Mouse (Mus musculus) embryonic facial prominence, embryonic 11.5 days (tissue): ENCODE results near the gene Sema4d. TPM values are rescaled to one million over a fixed set of nuclear protein-coding genes. Genes with fewer than 3 reads are reported as not detected.

Experiments
- ATAC-seq: fragments of 200-750 bp; cut with Nextera tagmentation; replicated peaks from 2 replicates; pipeline ENCODE4 v1.8.0; 2017; ENCODE audit warnings: low read depth; ENCODE audit not compliant: insufficient number of reproducible peaks, low FRiP score, low TSS enrichment
- DNase-seq: peaks from one replicate; pipeline ENCODE4 v3.0.0-alpha.2; 2015; ENCODE audit warnings: low spot score
- H3K27ac ChIP-seq: fragments of 300-500 bp; sonication (generic); replicated peaks from 2 replicates; pipeline ENCODE4 v1.5.1; 2014; ENCODE audit warnings: mild to moderate bottlenecking, low read depth, low read length, control low read depth
- H3K27me3 ChIP-seq: fragments of 300-500 bp; sonication (generic); 2 replicates; pipeline ENCODE4 v1.6.1; 2014; ENCODE audit warnings: mild to moderate bottlenecking, low read length, moderate library complexity, mixed read lengths; ENCODE audit not compliant: control insufficient read depth, insufficient read depth
- H3K36me3 ChIP-seq: fragments of 300-500 bp; sonication (generic); replicated peaks from 2 replicates; pipeline ENCODE4 v1.6.1; 2014; ENCODE audit warnings: low read depth, mild to moderate bottlenecking, low read length, moderate library complexity, mixed read lengths; ENCODE audit not compliant: control insufficient read depth, insufficient read depth
- H3K4me1 ChIP-seq: fragments of 300-500 bp; sonication (generic); 2 replicates; pipeline ENCODE4 v1.6.1; 2014; ENCODE audit warnings: low read length, mixed read lengths; ENCODE audit not compliant: control insufficient read depth, insufficient read depth
- H3K4me2 ChIP-seq: fragments of 300-500 bp; sonication (generic); 2 replicates; pipeline ENCODE4 v1.6.1; 2014; ENCODE audit warnings: low read depth, mild to moderate bottlenecking, control low read depth, low read length, moderate library complexity
- H3K4me3 ChIP-seq: fragments of 300-500 bp; sonication (generic); 2 replicates; pipeline ENCODE4 v1.5.1; 2014; ENCODE audit warnings: low read depth, low read length, control low read depth
- H3K9ac ChIP-seq: fragments of 300-500 bp; sonication (generic); replicated peaks from 2 replicates; pipeline ENCODE4 v1.6.1; 2014; ENCODE audit warnings: mild to moderate bottlenecking, control low read depth, low read length
- H3K9me3 ChIP-seq: fragments of 300-500 bp; sonication (generic); replicated peaks from 2 replicates; pipeline ENCODE4 v1.6.1; 2016; ENCODE audit warnings: mild to moderate bottlenecking, low read length, inconsistent platforms, mixed read lengths; ENCODE audit not compliant: control insufficient read depth
- WGBS: fragments of 180-500 bp; shearing (Covaris S2); extraction: QIAGEN DNeasy Blood & Tissue Kit; methylation state at CpG from one replicate; pipeline ENCODE4 v1.1.7; 2014; 5-methylcytosine and 5-hydroxymethylcytosine counted together
- polyA plus RNA-seq: library from polyadenylated mRNA; unstranded; fragments of >200 nt; fragmentation: Nextera tagmentation; extraction: Ambion mirVana; gene quantifications from 2 replicates; pipeline ENCODE4 v1.2.1, GENCODE M21; 2014

The Sema4d gene
- polyA plus RNA-seq, 1 experiment from 2014 or later, result 5.4 TPM

DNA sequence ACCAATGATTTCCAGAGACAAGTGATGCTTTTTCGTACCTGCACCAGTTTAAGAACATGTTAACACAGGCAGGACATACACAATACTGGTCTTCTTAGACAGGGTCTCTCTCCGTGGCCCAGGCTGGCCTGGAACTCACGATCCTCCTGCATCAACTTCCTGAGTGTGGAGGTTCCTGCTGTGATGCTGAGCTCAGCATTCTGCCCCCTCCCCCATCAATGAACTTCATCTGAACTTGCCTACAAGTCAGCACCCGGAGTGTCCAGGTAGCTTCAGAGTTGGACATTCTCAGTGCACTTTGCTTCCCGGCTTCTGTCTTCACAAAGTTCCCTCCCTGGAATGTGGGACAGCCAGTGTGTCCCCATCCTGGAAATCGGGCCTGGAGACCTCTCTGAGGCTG lies 69.0 kb downstream of the Sema4d start:
- DNase-seq, result no peak
- H3K27ac ChIP-seq, result no peak overlapping the region

DNA sequence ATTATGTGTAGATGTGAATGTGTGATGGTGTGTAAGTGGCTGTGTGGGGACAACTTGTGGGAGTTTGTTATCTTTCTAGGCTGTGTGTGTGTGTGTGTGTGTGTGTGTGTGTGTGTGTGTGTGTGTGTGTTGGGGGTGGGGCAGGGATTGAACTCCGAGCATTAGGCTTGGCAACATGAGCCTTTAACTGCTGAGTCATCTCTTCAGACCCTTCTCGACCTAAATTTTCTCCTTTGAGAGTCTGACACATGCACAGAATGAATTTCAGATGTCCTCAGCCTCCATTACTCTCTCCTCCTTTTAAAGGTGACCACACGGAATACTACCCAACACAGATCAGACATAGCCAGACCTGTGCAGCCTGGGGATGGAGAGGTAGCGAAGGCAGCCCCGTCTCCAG lies 70.4 kb downstream of the Sema4d start:
- H3K4me2 ChIP-seq, result no peak overlapping the region
- H3K36me3 ChIP-seq, result no peaks in the 10 kb centered on the region
- H3K4me3 ChIP-seq, result no peak overlapping the region
- no peaks in the 10 kb centered on the region for H3K9me3 ChIP-seq
- H3K9ac ChIP-seq, result no peak overlapping the region
- peaks cover 4% of the 10 kb centered on the region for H3K4me1 ChIP-seq
- DNase-seq (no peak), ATAC-seq (no peak)
- no peak overlapping the region for H3K27ac ChIP-seq
- no peaks in the 10 kb centered on the region for H3K27me3 ChIP-seq
- WGBS, result 58% methylated on average over 5 of the region's 5 CpGs

More for the DNA sequence above, 69.0 kb downstream of the Sema4d start:
- no peak overlapping the region for H3K4me3 ChIP-seq
- H3K9me3 ChIP-seq, result no peaks in the 10 kb centered on the region
- no peak for ATAC-seq
- H3K36me3 ChIP-seq, result no peaks in the 10 kb centered on the region
- no peak overlapping the region for H3K4me2 ChIP-seq
- no peak overlapping the region for H3K9ac ChIP-seq
- no peaks in the 10 kb centered on the region for H3K27me3 ChIP-seq
- H3K4me1 ChIP-seq, result peaks cover 4% of the 10 kb centered on the region
- WGBS, result 77% methylated on average over 6 of the region's 6 CpGs

DNA sequence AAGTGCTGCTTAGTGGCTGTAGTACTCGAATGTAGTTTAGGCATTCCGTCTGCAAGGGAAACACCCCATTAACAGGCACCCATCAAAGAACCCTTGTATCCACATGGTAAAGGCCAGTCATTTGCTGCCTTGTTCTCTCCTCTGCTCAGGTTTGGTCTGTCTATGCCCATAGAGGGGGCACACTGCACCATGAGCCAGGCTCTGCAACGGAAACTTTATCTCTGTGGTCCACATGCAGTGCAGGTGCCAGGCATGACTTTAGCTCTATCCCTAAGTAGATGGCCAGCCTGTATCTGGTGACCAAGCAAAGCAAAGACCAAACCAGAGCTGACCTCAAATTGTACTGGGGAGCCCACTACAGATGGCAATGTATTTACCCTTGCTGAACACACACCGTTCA lies 73.0 kb downstream of the Sema4d start:
- DNase-seq, result no peak
- Histone ChIP-seq H3K4me1 (no peaks in the 10 kb centered on the region), H3K9me3 (no peaks in the 10 kb centered on the region), H3K27me3 (no peaks in the 10 kb centered on the region), H3K9ac (no peak overlapping the region), H3K4me3 (no peak overlapping the region), H3K4me2 (no peak overlapping the region), H3K36me3 (no peaks in the 10 kb centered on the region), H3K27ac (no peak overlapping the region)
- ATAC-seq, result no peak
- 81% methylated on average over 4 of the region's 4 CpGs for WGBS

DNA sequence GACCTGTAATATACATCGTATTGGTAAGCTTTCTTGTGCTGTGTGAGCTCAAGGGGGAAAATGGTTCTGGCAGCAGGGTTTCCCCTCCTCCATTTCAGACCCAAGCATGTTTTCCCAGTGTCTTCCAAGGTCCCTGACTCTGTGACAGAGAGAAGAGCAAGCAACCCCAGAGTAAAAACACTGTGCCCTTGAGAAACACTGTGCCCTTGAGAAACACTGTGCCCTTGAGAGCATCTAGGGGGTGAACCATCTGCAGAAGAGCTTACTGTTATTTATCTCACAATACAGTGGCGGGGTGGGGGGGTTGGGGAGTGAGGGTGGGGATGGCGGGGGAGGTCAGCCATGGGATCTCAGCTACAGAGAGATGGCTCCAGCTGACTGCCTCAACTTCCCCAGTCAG lies 74.3 kb downstream of the Sema4d start:
- Histone ChIP-seq H3K9ac (no peak overlapping the region), H3K36me3 (no peaks in the 10 kb centered on the region), H3K4me2 (no peak overlapping the region), H3K4me3 (no peak overlapping the region), H3K27me3 (no peaks in the 10 kb centered on the region), H3K4me1 (no peaks in the 10 kb centered on the region), H3K27ac (no peak overlapping the region), H3K9me3 (no peaks in the 10 kb centered on the region)
- DNase-seq, result no peak
- ATAC-seq, result no peak
- 90% methylated on average over 3 of the region's 3 CpGs for WGBS

DNA sequence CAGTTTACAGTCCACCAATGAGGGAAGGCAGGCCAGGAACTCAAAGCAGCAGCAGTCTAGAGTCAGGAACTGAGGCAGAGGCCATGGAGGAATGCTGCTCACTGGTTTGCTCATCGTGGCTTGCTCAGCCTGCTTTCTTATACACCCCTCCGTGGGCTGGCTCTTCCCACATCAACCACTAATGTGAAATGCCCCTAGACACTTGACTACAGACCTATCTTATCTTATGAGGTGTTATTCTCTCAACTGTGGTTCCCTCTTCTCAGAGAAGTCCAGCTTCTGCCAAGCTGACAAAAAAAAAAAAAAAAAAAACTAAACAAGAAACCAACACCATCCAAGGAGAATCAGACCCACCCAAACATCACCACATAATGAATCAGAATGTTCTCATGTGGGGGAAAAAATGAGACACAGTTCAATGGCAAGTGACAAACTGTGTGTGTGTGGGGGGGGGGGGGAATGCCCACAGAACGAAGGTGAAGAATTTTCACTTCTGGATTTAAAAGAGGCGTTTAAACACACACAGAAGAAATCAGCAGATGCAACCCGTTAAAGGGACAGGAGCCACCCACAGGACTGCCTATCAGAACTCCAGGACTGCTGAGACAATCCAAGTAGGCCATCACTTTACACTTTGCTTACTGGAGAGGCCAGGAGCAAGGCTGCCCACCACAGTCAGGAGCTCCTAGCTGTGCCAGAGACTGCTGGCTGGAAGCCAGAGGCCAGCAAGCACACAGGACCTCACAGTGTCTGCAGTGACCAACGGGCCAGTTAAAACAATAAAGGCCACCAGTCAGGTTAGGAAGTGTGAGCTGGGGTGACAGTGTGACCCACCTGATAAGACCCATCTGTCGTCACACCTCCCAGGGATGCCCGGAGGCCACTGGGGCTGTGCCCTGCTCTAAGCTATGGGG lies 76.9 kb downstream of the Sema4d start:
- Histone ChIP-seq H3K4me2 (no peak overlapping the region), H3K9ac (no peak overlapping the region), H3K9me3 (no peaks in the 10 kb centered on the region), H3K27me3 (no peaks in the 10 kb centered on the region), H3K4me1 (no peaks in the 10 kb centered on the region), H3K27ac (no peak overlapping the region), H3K36me3 (no peaks in the 10 kb centered on the region), H3K4me3 (no peak overlapping the region)
- no peak for ATAC-seq
- 76% methylated on average over 8 of the region's 8 CpGs for WGBS
- no peak for DNase-seq

DNA sequence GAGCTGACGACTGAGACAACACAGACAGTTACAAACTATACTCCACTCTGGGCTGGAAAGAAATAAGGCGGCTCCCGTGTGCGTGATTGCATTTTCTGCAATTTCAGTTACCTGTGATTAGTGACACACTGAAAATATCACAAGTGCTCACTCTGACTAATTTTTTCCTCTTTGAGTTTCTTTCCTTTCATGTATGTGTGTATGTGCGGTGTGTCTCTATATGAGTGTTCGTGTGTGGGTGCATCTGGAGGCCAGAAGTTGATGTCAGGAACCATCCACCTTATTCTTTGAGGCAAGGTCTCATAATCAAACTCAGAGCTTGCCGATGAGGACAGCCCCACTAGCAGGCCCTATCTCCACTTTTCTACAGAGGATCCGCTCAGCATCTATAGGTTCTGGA lies 81.5 kb downstream of the Sema4d start:
- no peak overlapping the region for H3K27ac ChIP-seq
- H3K4me3 ChIP-seq, result no peak overlapping the region
- no peak overlapping the region for H3K9ac ChIP-seq
- no peak overlapping the region for H3K4me2 ChIP-seq
- no peaks in the 10 kb centered on the region for H3K9me3 ChIP-seq
- no peak for ATAC-seq
- no peaks in the 10 kb centered on the region for H3K27me3 ChIP-seq
- no peaks in the 10 kb centered on the region for H3K36me3 ChIP-seq
- H3K4me1 ChIP-seq, result no peaks in the 10 kb centered on the region
- no peak for DNase-seq
- 88% methylated on average over 8 of the region's 8 CpGs for WGBS

DNA sequence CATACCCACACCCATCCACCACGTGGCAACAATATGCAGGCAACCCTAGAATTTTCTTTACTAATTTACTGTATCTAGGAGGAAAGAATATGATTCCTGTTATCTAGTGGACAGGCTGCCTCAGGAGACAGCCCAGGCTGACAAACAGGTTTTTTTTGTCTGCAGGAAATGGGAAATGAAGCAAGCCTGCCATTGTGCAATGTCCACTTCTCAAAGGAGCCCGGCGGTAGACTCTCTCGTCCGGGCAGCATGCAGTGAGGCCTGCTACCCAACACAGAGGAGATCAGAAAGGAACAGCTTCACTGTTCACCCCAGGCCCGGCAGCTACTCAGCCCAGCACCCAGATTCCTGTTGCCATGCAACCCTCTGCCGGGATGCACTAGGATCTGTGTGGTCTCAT lies 82.8 kb downstream of the Sema4d start:
- ATAC-seq (no peak), DNase-seq (no peak)
- Histone ChIP-seq H3K27me3 (no peaks in the 10 kb centered on the region), H3K4me3 (no peak overlapping the region), H3K4me2 (no peak overlapping the region), H3K9me3 (no peaks in the 10 kb centered on the region), H3K9ac (no peak overlapping the region), H3K4me1 (no peaks in the 10 kb centered on the region), H3K27ac (no peak overlapping the region), H3K36me3 (no peaks in the 10 kb centered on the region)
- 65% methylated on average over 7 of the region's 7 CpGs for WGBS
